Mouse (Mus musculus): ENCODE measurements around the gene Tspan7. TPM values are rescaled to one million over a fixed set of nuclear protein-coding genes. Genes with fewer than 3 reads are reported as not detected.

Gene Tspan7
- polyA plus RNA-seq, 1 experiment from 2014 or later = 549 TPM

- ATAC-seq = peak; percentile 92
- Histone ChIP-seq H3K9ac (ENCODE audit: low read depth, low read length) (peak overlapping the region; percentile 73), H3K4me3 (ENCODE audit: low read depth, low read length) (peak overlapping the region; percentile 49), H3K4me1 (ENCODE audit: control insufficient read depth, insufficient read depth, low read length) (no peaks in the 10 kb centered on the region), H3K27ac (ENCODE audit: low read length) (peak overlapping the region; percentile 84), H3K27me3 (ENCODE audit: control insufficient read depth, insufficient read depth, low read depth, low read length) (no peaks in the 10 kb centered on the region), H3K36me3 (ENCODE audit: control insufficient read depth, insufficient read depth, low read length) (no peaks in the 10 kb centered on the region), H3K4me2 (ENCODE audit: low read length) (peak overlapping the region; percentile 57), H3K9me3 (replicated peaks; ENCODE audit: control insufficient read depth, low read length, poor library complexity, severe bottlenecking) (no peaks in the 10 kb centered on the region)
- 20% methylated on average over 27 of the region's 27 CpGs for WGBS
Observed at GRCm38 (mm10) chrX:10485664-10486211, 780 bp downstream of the Tspan7 start.

- Histone ChIP-seq H3K36me3 (ENCODE audit: control insufficient read depth, insufficient read depth, low read length) (no peaks in the 10 kb centered on the region), H3K4me3 (ENCODE audit: low read depth, low read length) (no peak overlapping the region), H3K9ac (ENCODE audit: low read depth, low read length) (no peak overlapping the region), H3K4me1 (ENCODE audit: control insufficient read depth, insufficient read depth, low read length) (no peaks in the 10 kb centered on the region), H3K27me3 (ENCODE audit: control insufficient read depth, insufficient read depth, low read depth, low read length) (no peaks in the 10 kb centered on the region), H3K4me2 (ENCODE audit: low read length) (no peak overlapping the region), H3K9me3 (replicated peaks; ENCODE audit: control insufficient read depth, low read length, poor library complexity, severe bottlenecking) (no peaks in the 10 kb centered on the region), H3K27ac (ENCODE audit: low read length) (no peak overlapping the region)
- WGBS = 88% methylated on average over 2 of the region's 2 CpGs
- ATAC-seq = no peak
Observed at GRCm38 (mm10) chrX:10498580-10498979, 13.6 kb downstream of the Tspan7 start.

GRCm38 (mm10) chrX:10502616-10503015, 17.7 kb downstream of the Tspan7 start:
- H3K4me2 ChIP-seq (ENCODE audit: low read length) = no peak overlapping the region
- no peaks in the 10 kb centered on the region for H3K36me3 ChIP-seq (ENCODE audit: control insufficient read depth, insufficient read depth, low read length)
- no peaks in the 10 kb centered on the region for H3K9me3 ChIP-seq (replicated peaks; ENCODE audit: control insufficient read depth, low read length, poor library complexity, severe bottlenecking)
- no peak for ATAC-seq
- no peak overlapping the region for H3K9ac ChIP-seq (ENCODE audit: low read depth, low read length)
- no peaks in the 10 kb centered on the region for H3K27me3 ChIP-seq (ENCODE audit: control insufficient read depth, insufficient read depth, low read depth, low read length)
- H3K27ac ChIP-seq (ENCODE audit: low read length) = no peak overlapping the region
- WGBS = 43% methylated on average over 2 of the region's 2 CpGs
- no peak overlapping the region for H3K4me3 ChIP-seq (ENCODE audit: low read depth, low read length)
- H3K4me1 ChIP-seq (ENCODE audit: control insufficient read depth, insufficient read depth, low read length) = no peaks in the 10 kb centered on the region

- no peak overlapping the region for H3K4me3 ChIP-seq (ENCODE audit: low read depth, low read length)
- H3K36me3 ChIP-seq (ENCODE audit: control insufficient read depth, insufficient read depth, low read length) = no peaks in the 10 kb centered on the region
- H3K4me2 ChIP-seq (ENCODE audit: low read length) = no peak overlapping the region
- no peak overlapping the region for H3K9ac ChIP-seq (ENCODE audit: low read depth, low read length)
- no peaks in the 10 kb centered on the region for H3K9me3 ChIP-seq (replicated peaks; ENCODE audit: control insufficient read depth, low read length, poor library complexity, severe bottlenecking)
- no peak for ATAC-seq
- 59% methylated on average over 5 of the region's 5 CpGs for WGBS
- H3K4me1 ChIP-seq (ENCODE audit: control insufficient read depth, insufficient read depth, low read length) = no peaks in the 10 kb centered on the region; the same call in 1 of the 2 replicates
- no peak overlapping the region for H3K27ac ChIP-seq (ENCODE audit: low read length)
- no peaks in the 10 kb centered on the region for H3K27me3 ChIP-seq (ENCODE audit: control insufficient read depth, insufficient read depth, low read depth, low read length)
Observed at GRCm38 (mm10) chrX:10514417-10514816, 29.5 kb downstream of the Tspan7 start.

- WGBS = 54% methylated on average over 3 of the region's 3 CpGs
- H3K4me2 ChIP-seq (ENCODE audit: low read length) = no peak overlapping the region
- no peak overlapping the region for H3K4me3 ChIP-seq (ENCODE audit: low read depth, low read length)
- ATAC-seq = no peak
- H3K9me3 ChIP-seq (replicated peaks; ENCODE audit: control insufficient read depth, low read length, poor library complexity, severe bottlenecking) = no peaks in the 10 kb centered on the region
- no peak overlapping the region for H3K9ac ChIP-seq (ENCODE audit: low read depth, low read length)
- H3K27ac ChIP-seq (ENCODE audit: low read length) = no peak overlapping the region
- no peaks in the 10 kb centered on the region for H3K36me3 ChIP-seq (ENCODE audit: control insufficient read depth, insufficient read depth, low read length)
- H3K4me1 ChIP-seq (ENCODE audit: control insufficient read depth, insufficient read depth, low read length) = no peaks in the 10 kb centered on the region; the same call in 1 of the 2 replicates
- H3K27me3 ChIP-seq (ENCODE audit: control insufficient read depth, insufficient read depth, low read depth, low read length) = no peaks in the 10 kb centered on the region
Observed at GRCm38 (mm10) chrX:10514971-10515370, 30.0 kb downstream of the Tspan7 start.

- H3K27ac ChIP-seq (ENCODE audit: low read length) = no peak overlapping the region
- no peaks in the 10 kb centered on the region for H3K9me3 ChIP-seq (replicated peaks; ENCODE audit: control insufficient read depth, low read length, poor library complexity, severe bottlenecking)
- no peaks in the 10 kb centered on the region; the same call in 1 of the 2 replicates for H3K4me1 ChIP-seq (ENCODE audit: control insufficient read depth, insufficient read depth, low read length)
- no peak overlapping the region for H3K4me2 ChIP-seq (ENCODE audit: low read length)
- H3K9ac ChIP-seq (ENCODE audit: low read depth, low read length) = no peak overlapping the region
- no peak for ATAC-seq
- no peak overlapping the region for H3K4me3 ChIP-seq (ENCODE audit: low read depth, low read length)
- no peaks in the 10 kb centered on the region for H3K27me3 ChIP-seq (ENCODE audit: control insufficient read depth, insufficient read depth, low read depth, low read length)
- no peaks in the 10 kb centered on the region for H3K36me3 ChIP-seq (ENCODE audit: control insufficient read depth, insufficient read depth, low read length)
- 64% methylated on average over 7 of the region's 7 CpGs for WGBS
Observed at GRCm38 (mm10) chrX:10516448-10516847, 31.5 kb downstream of the Tspan7 start.

GRCm38 (mm10) chrX:10516925-10517324, 32.0 kb downstream of the Tspan7 start:
- no peak overlapping the region for H3K4me2 ChIP-seq (ENCODE audit: low read length)
- no peak overlapping the region for H3K4me3 ChIP-seq (ENCODE audit: low read depth, low read length)
- no peak overlapping the region for H3K9ac ChIP-seq (ENCODE audit: low read depth, low read length)
- no peaks in the 10 kb centered on the region for H3K9me3 ChIP-seq (replicated peaks; ENCODE audit: control insufficient read depth, low read length, poor library complexity, severe bottlenecking)
- H3K36me3 ChIP-seq (ENCODE audit: control insufficient read depth, insufficient read depth, low read length) = no peaks in the 10 kb centered on the region
- no peak overlapping the region for H3K27ac ChIP-seq (ENCODE audit: low read length)
- ATAC-seq = no peak
- 74% methylated on average over 6 of the region's 6 CpGs for WGBS
- H3K27me3 ChIP-seq (ENCODE audit: control insufficient read depth, insufficient read depth, low read depth, low read length) = no peaks in the 10 kb centered on the region
- no peaks in the 10 kb centered on the region; the same call in 1 of the 2 replicates for H3K4me1 ChIP-seq (ENCODE audit: control insufficient read depth, insufficient read depth, low read length)

GRCm38 (mm10) chrX:10517756-10518155, 32.8 kb downstream of the Tspan7 start:
- Histone ChIP-seq H3K27me3 (ENCODE audit: control insufficient read depth, insufficient read depth, low read depth, low read length) (no peaks in the 10 kb centered on the region), H3K4me2 (ENCODE audit: low read length) (no peak overlapping the region), H3K9me3 (replicated peaks; ENCODE audit: control insufficient read depth, low read length, poor library complexity, severe bottlenecking) (no peaks in the 10 kb centered on the region), H3K4me1 (ENCODE audit: control insufficient read depth, insufficient read depth, low read length) (no peaks in the 10 kb centered on the region; the same call in 1 of the 2 replicates), H3K9ac (ENCODE audit: low read depth, low read length) (no peak overlapping the region), H3K36me3 (ENCODE audit: control insufficient read depth, insufficient read depth, low read length) (no peaks in the 10 kb centered on the region), H3K4me3 (ENCODE audit: low read depth, low read length) (no peak overlapping the region), H3K27ac (ENCODE audit: low read length) (no peak overlapping the region)
- ATAC-seq = no peak
- 31% methylated on average over 4 of the region's 4 CpGs for WGBS

- Histone ChIP-seq H3K9ac (ENCODE audit: low read depth, low read length) (no peak overlapping the region), H3K27me3 (ENCODE audit: control insufficient read depth, insufficient read depth, low read depth, low read length) (no peaks in the 10 kb centered on the region), H3K36me3 (ENCODE audit: control insufficient read depth, insufficient read depth, low read length) (no peaks in the 10 kb centered on the region), H3K27ac (ENCODE audit: low read length) (no peak overlapping the region), H3K9me3 (replicated peaks; ENCODE audit: control insufficient read depth, low read length, poor library complexity, severe bottlenecking) (no peaks in the 10 kb centered on the region), H3K4me3 (ENCODE audit: low read depth, low read length) (no peak overlapping the region), H3K4me2 (ENCODE audit: low read length) (no peak overlapping the region), H3K4me1 (ENCODE audit: control insufficient read depth, insufficient read depth, low read length) (no peaks in the 10 kb centered on the region; the same call in 1 of the 2 replicates)
- no peak for ATAC-seq
- 36% methylated on average over 5 of the region's 5 CpGs for WGBS
Observed at GRCm38 (mm10) chrX:10518510-10518909, 33.6 kb downstream of the Tspan7 start.

Data from midbrain, embryonic 16.5 days (tissue).